Mouse (Mus musculus): Measurements from ENCODE around the gene Ube2q1. TPM values are rescaled to one million over a fixed set of nuclear protein-coding genes. Genes with fewer than 3 reads are reported as not detected.

Gene Ube2q1
- total RNA-seq (2021) = 10 to 100 TPM; 29.5 to 33.4 TPM
- long read RNA-seq, experiment 1, transcript Ube2q1-201 (13 exons, 3,077 nt) = major isoform, 71 of 77 reads
- long read RNA-seq, experiment 1, partial matches to known transcripts = 0 of 77 reads
- long read RNA-seq, experiment 1, other reads (novel, unspliced or antisense) = 6 of 77 reads
- long read RNA-seq, experiment 2, transcript Ube2q1-201 (13 exons, 3,077 nt) = major isoform, 33 of 46 reads
- long read RNA-seq, experiment 2, partial matches to known transcripts = 0 of 46 reads
- long read RNA-seq, experiment 2, other reads (novel, unspliced or antisense) = 13 of 46 reads

DNA sequence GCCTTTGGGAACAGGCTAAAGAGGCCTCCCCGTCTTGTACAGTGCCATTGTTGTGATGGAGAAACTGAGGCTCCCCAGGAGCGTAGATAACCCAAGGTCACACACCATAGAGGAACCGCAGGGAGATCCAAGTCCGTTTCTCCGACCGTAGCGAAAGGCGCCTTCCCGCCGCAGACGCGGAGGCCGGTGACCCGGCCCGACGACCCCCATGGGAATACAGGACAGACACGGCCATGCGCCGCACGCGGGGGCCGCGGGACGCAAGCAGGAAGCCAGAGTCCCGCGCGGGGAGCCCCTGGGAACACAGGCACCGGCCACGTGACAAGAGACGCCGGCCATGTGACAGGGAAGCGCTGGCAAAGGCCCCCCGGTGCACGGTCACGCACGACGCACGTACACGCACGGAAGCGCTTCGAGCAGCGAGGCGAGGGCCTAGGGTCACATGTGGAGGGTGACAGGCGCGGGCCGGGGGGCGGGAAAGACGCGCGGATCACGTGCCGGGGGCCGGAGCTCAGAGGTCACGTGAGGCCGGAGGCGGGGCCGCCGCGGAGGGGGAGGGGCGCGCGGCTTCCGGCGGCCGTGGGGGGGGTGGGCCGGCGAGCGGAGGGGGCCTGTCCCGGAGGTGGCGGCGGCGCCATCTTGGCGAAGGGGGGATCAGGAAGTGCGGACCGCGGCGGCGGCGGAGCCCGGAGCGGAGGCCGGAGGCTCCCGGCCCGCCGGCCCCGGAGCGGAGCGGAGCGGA, at the start of gene Ube2q1:
TSS of gene Ube2q1 (plus strand) at position 649 of the 742 bp plus-strand sequence.
- DNase-seq (ENCODE audit: low spot score in 2 of 2) = peak; percentile 97 to 98

DNA sequence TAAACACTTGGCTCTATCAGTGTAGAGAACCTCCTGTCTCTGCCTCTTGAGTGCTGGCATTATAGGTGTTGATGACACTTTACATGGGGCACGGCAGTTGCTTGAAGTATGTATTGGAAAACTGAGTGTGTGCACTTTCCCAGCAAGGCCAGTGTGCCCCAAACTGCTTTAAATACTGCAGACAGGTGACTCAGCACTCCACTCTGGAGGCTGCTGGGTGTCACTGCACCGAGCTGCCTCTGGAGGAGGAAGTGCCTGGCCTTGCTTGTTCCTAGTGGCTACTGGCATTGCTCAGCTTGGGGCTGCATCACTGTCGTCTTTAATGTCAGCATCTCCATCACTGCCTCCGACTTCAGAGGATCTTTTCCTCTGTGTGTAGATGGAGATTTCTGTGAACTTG, 46.4 kb upstream of the Ube2q1 start:
- DNase-seq (ENCODE audit: low spot score in 2 of 2) = no peak

- no peak for DNase-seq (ENCODE audit: low spot score in 2 of 2)
These were observed 44.6 kb upstream of the Ube2q1 start for GRCm38 (mm10) chr3:89728848-89729247.

DNA sequence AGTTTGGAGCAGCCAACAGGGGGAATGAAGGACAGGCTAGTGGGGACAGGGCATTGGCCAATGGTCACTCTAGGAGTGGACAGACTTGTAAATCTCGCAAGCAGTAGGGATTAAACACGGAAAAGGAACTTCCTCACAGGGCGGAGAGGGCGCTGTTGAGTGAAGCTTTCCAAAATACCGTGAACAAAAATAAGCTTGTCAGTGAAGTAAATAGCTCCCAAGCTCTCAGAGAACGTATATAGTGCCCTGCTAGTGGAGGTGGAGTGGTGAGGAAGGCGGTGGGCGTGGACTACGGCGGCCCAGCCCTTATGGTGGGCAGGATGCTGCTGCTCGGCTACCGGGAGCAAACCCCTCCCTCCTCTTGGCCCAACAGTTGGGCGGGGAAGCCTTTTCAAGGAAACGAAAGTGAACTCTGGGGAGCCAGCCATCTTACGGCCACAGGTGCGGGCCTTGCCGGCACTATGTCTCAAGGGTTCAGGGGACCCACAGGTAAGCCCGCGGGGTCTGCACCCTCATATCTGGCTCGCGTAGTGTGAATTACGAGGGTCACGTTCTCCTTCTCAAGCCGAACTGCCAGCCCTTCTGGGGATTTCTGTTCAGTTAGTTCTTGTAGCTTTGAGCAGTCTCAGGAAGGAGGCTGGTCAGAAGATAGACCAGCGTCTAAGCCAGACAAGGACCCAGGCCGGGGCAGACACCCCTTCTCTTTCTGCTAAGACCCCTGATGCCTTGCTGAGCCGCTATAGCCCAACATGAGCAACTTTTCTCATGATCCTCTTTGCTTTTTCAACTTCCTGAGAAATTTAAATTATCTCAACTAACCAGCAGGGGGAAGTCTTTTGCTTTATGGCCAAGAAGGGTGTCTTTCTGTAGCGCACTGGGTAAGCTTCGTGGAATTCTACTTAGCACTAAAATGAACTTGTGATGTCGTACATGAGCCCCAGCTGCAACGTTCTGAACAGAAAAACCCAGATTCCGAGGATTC, 42.8 kb upstream of the Ube2q1 start:
- DNase-seq (ENCODE audit: low spot score in 2 of 2) = peak; percentile 49 to 81

DNA sequence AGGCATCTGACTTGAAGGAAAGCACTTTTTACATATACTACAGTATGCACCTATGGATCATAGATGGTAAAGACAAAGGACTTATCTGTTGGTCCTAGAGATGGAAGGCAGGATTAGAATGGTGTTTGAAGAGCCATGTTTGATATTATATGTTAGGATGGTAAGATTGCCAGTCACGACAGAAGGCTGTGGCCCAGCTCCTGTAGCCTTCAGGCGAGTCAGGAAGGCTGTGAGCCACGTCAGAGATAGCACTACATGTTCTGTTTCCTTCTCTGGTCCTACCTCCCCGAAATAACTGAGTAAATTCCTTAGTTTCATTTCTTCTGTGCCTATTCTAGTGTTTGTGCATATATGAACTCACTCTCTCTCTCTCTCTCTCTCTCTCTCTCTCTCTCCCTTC, 41.3 kb upstream of the Ube2q1 start:
- no peak for DNase-seq (ENCODE audit: low spot score in 2 of 2)

DNA sequence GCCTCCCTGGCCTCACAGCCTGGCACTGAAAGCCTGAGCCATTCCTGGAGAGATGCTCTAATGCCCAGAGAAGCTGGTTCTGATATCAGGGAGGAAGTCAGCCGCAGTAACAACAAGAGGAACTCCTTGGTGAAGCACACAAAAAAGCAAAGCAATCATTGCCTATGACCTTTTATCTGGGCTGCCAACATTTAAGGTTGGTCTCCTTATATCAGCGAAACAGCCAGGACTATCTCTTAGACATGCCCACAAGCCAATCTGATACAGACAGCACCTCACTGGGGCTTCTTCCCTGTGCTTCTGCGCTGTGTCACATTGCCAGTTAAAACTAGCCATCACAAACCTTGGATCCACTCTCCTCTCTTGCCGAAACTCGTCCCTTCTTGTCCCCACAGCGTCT, 34.9 kb upstream of the Ube2q1 start:
- no peak for DNase-seq (ENCODE audit: low spot score in 2 of 2)

GRCm38 (mm10) chr3:89752307-89752706, 21.1 kb upstream of the Ube2q1 start:
- no peak for DNase-seq (ENCODE audit: low spot score in 2 of 2)

DNA sequence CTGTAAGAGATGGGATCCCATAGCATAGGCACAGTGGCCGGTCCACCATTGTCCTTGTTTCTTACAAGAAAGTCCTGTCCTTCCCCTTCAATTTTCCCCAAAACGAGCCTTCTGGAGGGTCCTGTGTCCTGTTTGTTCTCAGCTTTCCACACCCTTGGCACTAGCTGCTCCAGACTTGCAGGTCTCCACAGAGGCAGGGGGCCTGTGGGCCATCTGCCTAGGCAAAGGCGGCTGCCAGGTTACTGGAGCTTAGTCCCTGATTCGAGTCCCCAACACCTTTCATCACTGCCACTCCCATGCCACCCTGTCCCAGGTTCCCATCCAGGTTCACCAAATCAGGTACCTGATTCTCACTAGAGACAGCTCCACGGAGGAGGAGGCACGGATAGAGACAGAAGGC, 18.1 kb upstream of the Ube2q1 start:
- DNase-seq (ENCODE audit: low spot score in 2 of 2) = no peak

- no peak for DNase-seq (ENCODE audit: low spot score in 2 of 2)
These were observed 15.6 kb upstream of the Ube2q1 start for GRCm38 (mm10) chr3:89757851-89758250.

GRCm38 (mm10) chr3:89759786-89760185, 13.6 kb upstream of the Ube2q1 start:
- DNase-seq (ENCODE audit: low spot score in 2 of 2) = no peak

DNA sequence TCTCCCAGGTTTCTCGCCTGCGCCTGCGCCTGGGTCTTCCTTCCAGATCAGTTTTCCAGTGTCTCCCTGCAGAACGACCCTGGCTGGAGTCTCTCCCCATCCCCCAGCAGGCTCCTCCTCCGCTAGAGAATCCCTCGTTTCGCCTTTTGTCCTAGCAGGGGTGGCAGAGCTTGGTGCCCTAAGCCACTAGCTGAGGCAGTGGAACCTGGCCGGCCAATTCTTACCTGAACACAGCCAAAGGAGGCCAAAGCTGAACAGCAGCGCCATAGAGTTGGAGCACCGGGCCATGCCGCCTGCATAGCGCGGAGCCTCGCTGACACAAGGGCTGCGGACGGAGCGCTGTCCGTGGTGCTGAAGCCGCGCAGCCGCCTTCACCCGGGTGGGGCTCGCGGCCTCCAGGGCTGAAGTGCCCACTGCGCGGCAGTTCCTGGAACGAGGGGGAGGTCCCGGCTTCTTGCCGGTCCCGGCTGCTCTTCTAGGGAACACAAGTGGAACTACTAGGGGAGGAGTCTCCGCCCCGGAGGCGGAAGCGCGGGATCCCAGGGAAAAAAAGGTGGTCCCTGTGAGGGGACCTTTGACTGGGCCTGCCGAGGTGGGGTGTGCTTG, 9.2 kb upstream of the Ube2q1 start, which contains the start of gene Chrnb2:
TSS of gene Chrnb2 (minus strand) at position 514 of the 606 bp plus-strand sequence.
- DNase-seq (ENCODE audit: low spot score in 2 of 2) = peak; percentile 76 to 86

- DNase-seq (ENCODE audit: low spot score in 2 of 2) = no peak
These were observed 3.8 kb upstream of the Ube2q1 start for GRCm38 (mm10) chr3:89769584-89769983.

DNA sequence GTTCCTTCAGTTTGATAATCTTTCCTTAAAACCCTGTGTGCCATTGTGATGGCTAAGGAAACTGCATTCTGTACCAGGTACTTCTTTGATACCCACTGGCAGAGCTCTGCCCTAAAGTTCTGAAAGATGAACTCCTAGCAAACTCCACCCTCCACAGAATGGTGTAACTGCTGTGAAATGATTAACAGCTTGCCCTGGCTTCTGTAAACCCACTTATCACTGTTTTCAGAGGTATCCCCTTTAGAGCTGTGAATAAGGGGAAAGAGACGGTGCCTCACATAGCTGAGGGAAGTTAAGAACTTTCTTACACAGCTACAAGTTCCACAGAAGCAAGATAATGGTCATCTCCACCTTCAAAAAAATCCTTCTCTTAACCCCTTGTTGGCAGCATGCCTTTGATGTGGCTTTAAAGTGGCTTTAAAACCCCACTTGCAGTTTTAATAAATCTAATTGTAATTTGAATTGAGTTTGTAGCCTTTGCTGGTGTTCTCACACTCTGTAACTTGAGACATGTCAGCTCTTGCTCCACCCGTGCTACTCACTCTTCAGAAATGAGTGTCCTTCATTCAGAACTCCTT, 2.9 kb upstream of the Ube2q1 start:
- DNase-seq (ENCODE audit: low spot score in 2 of 2) = no peak

GRCm38 (mm10) chr3:89772588-89772967, 838 bp upstream of the Ube2q1 start:
- DNase-seq (ENCODE audit: low spot score in 2 of 2) = peak; percentile 43 to 74

- peak; percentile 40 to 43 for DNase-seq (ENCODE audit: low spot score in 2 of 2)
These were observed 360 bp downstream of the Ube2q1 start for GRCm38 (mm10) chr3:89773740-89774211.

GRCm38 (mm10) chr3:89774236-89774960, 982 bp downstream of the Ube2q1 start:
- no peak for DNase-seq (ENCODE audit: low spot score in 2 of 2)

- DNase-seq (ENCODE audit: low spot score in 2 of 2) = no peak
These were observed 2.6 kb downstream of the Ube2q1 start for GRCm38 (mm10) chr3:89776001-89776400.

- DNase-seq (ENCODE audit: low spot score in 2 of 2) = no peak
These were observed 6.7 kb downstream of the Ube2q1 start for GRCm38 (mm10) chr3:89780102-89780501.

DNA sequence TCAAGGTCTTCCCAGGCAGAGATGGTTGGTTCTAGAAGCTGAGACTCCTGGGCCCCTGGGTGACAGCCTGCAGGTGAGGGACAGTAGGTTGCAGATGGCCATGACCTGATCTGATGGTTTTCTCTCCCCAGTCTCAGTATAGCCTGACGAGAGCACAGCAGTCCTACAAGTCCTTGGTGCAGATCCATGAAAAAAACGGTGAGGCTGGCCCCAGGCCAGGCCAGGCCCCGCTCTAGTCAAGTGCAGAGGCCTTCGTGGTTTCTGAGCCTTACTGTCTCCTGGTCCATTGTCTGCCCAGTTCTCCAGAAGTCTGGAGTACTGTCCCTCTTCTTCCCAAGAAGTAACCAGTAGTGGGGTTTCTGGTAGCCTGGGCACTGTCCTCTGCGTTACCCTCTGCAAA, 8.2 kb downstream of the Ube2q1 start:
- DNase-seq (ENCODE audit: low spot score in 2 of 2) = no peak
